Mouse (Mus musculus): ENCODE measurements around the gene Hist1h2bp. TPM values are rescaled to one million over a fixed set of nuclear protein-coding genes. Genes with fewer than 3 reads are reported as not detected.
"Not testable (repeated sequence)": the region's sequence is repeated elsewhere in the genome, so short reads cannot be mapped to it uniquely, and the experiment has no call there.

Hist1h2bp gene
- polyA plus RNA-seq, 1 experiment from 2014 or later: 2.3 TPM

DNA sequence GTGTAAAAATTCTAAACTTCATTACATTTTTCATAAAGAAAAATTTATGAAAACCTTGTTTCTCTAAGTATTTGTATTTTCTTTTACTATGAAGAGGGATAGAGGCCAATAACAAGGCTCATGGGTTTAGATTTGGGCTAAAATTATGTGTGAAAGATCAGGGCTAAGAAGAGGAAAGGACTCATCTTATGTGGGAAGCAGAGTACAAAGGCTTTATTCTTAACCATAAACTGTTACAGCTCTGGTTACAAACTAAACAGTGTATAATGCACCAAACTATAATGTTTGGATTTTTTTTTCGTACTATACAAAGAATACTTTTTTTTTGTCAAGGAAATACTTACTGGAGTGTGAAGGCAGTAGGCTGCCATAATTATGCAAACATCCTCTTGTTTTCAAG lies 31.6 kb upstream of the Hist1h2bp start:
- H3K9ac ChIP-seq: no peak overlapping the region
- peaks cover 22% of the 10 kb centered on the region for H3K4me1 ChIP-seq
- 60% methylated on average over 1 of the region's 1 CpGs for WGBS
- H3K4me3 ChIP-seq: no peak overlapping the region
- H3K4me2 ChIP-seq: peak overlapping the region; percentile 45
- H3K9me3 ChIP-seq (replicated peaks): no peaks in the 10 kb centered on the region
- no peak overlapping the region for H3K27ac ChIP-seq
- ATAC-seq: no peak
- H3K36me3 ChIP-seq (ENCODE audit: poor library complexity, severe bottlenecking): no peaks in the 10 kb centered on the region
- H3K27me3 ChIP-seq: no peaks in the 10 kb centered on the region

DNA sequence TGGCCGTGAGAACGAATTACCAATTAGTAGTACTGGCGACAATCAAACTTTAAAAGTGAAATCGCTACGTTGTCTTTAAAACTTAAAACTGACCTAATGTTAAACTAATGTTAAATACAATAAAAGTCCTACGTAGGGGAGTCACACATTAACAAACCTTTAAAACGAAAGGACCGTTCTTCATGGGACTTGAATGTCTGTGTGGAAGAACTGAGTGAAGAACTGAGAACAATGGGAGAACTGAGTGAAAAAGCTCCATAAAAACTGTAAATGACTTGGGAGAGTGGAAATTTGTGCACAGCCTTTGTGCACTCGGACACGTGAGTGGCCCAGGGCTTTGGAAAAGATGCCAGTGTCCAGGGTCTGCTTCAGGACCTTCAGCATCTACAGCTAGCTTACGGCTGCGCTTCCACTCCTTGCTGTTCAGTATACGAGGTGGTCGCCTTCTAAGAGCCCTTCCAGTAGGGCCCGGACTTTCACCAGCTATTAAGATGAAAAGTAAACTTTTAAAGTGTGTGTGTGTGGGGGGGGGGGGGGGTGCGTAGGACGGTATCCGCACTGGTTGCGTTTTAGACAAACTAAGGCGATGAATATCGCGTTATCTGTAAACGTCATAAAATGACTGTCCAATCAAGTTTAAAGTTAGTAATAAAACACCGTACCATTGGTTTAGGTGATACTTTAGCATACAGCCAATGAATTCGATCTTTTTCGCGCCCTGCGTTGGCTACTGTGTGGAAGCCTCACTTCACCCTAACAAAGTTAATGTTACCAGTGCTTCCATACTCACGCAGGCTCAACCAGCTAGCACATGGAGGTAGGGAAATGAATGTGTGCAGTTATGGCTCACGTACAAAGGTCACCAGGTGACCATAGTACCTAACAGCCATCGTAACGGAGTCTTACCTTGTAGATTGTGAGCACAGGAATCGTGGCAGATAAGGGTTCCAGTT lies 8.2 kb upstream of the Hist1h2bp start:
- Histone ChIP-seq H3K4me3 (peak overlapping the region; percentile 53), H3K4me2 (peak overlapping the region; percentile 91), H3K27me3 (no peaks in the 10 kb centered on the region), H3K27ac (peak overlapping the region; percentile 97), H3K4me1 (peaks cover 40% of the 10 kb centered on the region), H3K9ac (peak overlapping the region; percentile 92), H3K36me3 (ENCODE audit: poor library complexity, severe bottlenecking) (no peaks in the 10 kb centered on the region), H3K9me3 (replicated peaks) (no peaks in the 10 kb centered on the region)
- whole genome bisulfite sequencing: 2% methylated on average over 33 of the region's 33 CpGs
- peak; percentile 92 for ATAC-seq

DNA sequence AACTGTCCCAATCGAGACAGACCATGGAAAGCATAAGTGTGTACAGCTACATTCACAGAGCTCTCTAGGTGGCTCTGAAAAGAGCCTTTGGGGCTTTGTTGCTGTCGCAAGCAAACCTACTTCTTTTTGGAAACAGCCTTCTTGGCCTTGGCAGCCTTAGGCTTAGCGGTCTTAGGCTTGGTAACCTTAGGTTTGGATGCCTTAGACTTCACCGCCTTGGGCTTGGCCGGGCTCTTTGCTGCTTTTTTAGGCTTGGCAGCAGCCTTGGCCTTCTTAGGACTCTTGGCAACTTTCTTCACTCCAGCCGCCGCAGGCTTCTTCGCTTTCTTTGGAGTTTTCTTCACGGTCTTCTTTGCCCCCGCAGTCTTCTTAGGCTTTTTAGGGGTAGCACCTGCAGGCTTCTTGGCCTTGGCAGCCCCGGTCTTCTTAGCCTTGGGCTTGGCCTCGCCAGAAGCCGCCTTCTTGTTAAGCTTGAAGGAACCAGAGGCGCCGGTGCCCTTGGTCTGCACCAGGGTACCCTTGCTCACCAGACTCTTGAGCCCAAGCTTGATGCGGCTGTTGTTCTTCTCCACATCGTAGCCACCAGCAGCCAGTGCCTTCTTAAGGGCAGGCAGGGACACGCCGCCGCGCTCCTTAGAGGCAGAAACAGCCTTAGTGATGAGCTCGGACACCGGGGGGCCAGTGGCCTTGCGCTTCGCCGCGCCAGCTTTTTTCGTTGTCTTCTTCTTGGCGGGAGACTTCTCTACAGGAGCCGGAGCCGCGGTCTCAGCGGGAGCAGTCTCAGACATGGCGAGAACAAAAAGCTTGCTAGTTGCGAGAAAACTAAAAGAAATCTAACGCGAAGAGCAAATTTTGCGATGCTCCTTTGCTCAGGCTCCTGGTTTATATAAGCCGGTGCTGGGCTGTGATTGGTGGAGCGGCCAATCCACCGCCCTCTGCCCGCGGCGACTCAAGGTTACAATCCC lies 7.2 kb upstream of the Hist1h2bp start, which contains the start of gene Hist1h1b:
TSS of gene Hist1h1b (minus strand) at position 859 of the 965 bp plus-strand sequence.
- Histone ChIP-seq H3K9me3 (replicated peaks) (no peaks in the 10 kb centered on the region), H3K9ac (peak within 1 kb of the TSS; percentile 92), H3K4me3 (peak within 1 kb of the TSS; percentile 53), H3K36me3 (ENCODE audit: poor library complexity, severe bottlenecking) (no peaks in the 10 kb centered on the region), H3K4me1 (peaks cover 45% of the 10 kb centered on the region), H3K27ac (peak within 1 kb of the TSS; percentile 97), H3K4me2 (peak within 1 kb of the TSS; percentile 91), H3K27me3 (no peaks in the 10 kb centered on the region)
- peak; percentile 21; the same call in 1 of the 2 replicates for ATAC-seq
- WGBS: under 1% methylated on average over 44 of the region's 44 CpGs

DNA sequence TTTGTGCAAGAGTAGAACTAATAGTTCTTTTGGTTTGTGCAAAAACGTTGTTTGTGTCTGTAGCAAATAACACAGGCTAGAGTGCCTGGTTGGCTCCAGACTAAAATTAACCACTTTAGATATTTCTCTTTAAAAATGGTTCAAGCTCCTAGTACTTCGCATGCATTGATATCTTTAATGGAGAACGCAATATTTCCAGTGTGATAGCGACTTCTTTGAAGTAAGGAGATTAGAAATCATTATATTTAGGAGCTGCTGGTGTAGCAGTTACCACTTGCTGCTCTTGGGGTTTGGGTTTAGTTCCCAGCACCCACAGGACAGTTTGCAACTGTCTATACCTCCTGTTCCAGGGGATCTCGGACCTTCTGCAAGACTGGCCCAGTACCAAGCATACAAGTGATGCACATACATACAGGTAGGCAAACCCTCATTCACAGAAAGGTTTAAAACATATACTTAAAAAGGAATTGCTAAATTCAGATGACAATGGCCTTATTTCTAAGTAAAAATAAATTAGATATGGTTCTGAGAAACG lies 6.2 kb upstream of the Hist1h2bp start:
- no peak for ATAC-seq
- Histone ChIP-seq H3K27ac (peak overlapping the region; percentile 97), H3K4me2 (peak overlapping the region; percentile 91), H3K9ac (peak overlapping the region; percentile 92; the same call in 1 of the 2 replicates), H3K9me3 (replicated peaks) (no peaks in the 10 kb centered on the region), H3K27me3 (no peaks in the 10 kb centered on the region), H3K4me3 (peak overlapping the region; percentile 53), H3K36me3 (ENCODE audit: poor library complexity, severe bottlenecking) (no peaks in the 10 kb centered on the region), H3K4me1 (peaks cover 52% of the 10 kb centered on the region)
- WGBS: 51% methylated on average over 6 of the region's 6 CpGs

DNA sequence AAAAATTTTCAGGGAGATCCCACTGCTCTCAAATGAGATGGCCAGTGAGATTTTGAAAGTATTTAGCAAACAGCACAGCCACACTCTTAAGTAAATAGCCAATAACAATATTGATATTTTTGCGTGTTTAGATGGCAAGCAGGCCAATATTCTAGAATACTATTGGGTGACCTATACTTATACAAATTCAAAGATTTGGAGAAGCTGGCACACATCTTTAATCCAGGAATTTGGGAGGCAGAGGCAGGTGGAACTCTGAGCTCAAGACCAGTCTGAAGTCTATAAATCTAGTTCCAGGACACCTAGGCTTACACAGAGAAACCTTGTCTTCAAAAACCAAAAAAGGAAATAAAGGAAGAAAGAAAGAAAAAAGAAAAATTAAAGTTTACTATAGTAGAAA lies 5.6 kb upstream of the Hist1h2bp start:
- Histone ChIP-seq H3K4me2 (no peak overlapping the region), H3K27ac (no peak overlapping the region), H3K4me3 (no peak overlapping the region), H3K27me3 (no peaks in the 10 kb centered on the region), H3K9ac (no peak overlapping the region), H3K4me1 (peaks cover 57% of the 10 kb centered on the region), H3K9me3 (replicated peaks) (no peaks in the 10 kb centered on the region), H3K36me3 (ENCODE audit: poor library complexity, severe bottlenecking) (no peaks in the 10 kb centered on the region)
- no peak for ATAC-seq
- 93% methylated on average over 1 of the region's 1 CpGs for WGBS

DNA sequence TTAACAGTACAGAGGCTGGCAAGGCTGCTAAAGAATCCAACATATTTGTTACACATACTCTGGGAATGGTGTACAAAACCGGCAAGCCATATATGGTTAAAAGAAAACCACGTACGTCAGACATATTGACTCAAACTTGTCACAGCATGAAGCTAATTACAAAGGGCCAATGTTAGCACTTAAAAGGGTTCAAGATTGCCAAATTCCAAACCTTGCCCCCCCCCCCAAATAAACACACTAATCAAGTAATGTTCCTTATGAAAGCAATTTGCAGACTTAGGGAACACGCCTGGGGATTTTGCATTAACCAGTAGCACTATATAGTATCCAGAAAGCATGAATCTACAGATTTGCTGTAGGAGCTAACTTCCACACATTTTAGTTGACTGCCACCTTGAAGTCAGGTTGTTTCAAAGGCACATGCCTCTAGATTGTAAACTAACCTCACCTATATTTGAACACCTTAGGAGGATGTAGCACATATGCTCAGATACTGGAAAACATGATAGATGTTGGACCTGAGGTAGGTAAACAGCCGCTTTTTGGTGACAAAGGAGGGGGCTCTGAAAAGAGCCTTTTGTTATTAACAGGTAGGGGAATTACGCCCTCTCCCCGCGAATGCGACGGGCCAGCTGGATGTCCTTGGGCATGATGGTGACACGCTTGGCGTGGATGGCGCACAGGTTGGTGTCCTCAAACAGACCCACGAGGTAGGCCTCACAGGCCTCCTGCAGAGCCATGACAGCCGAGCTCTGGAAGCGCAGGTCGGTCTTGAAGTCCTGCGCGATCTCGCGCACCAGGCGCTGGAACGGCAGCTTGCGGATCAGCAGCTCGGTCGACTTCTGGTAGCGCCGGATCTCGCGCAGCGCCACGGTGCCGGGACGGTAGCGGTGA lies 4.7 kb upstream of the Hist1h2bp start:
- peak overlapping the region; percentile 46 for H3K4me3 ChIP-seq
- not testable (repeated sequence) for H3K36me3 ChIP-seq (ENCODE audit: poor library complexity, severe bottlenecking); ATAC-seq; H3K9me3 ChIP-seq (replicated peaks); H3K27me3 ChIP-seq
- H3K4me1 ChIP-seq: peaks cover 57% of the 10 kb centered on the region
- WGBS: under 1% methylated on average over 21 of the region's 35 CpGs
- H3K27ac ChIP-seq: peak overlapping the region; percentile 93
- H3K9ac ChIP-seq: peak overlapping the region; percentile 79
- peak overlapping the region; percentile 76 for H3K4me2 ChIP-seq

DNA sequence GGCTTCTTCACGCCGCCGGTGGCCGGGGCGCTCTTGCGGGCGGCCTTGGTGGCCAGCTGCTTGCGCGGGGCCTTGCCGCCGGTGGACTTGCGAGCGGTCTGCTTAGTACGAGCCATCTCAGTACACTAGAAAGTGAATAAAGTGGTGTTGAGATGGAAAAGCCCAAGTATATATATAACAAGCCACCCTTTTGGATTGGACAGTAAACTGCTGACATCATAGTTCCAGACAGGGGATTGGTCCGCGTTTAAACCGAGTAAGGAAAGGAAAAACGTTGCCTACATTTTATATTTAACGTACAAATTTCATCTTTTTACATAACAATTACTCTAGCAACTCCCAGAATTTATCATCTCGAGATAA lies 4.0 kb upstream of the Hist1h2bp start, which contains the start of gene Hist1h3i:
TSS of gene Hist1h3i (minus strand) at position 116 of the 363 bp plus-strand sequence.
- peak within 1 kb of the TSS; percentile 46 for H3K4me3 ChIP-seq
- no peaks in the 10 kb centered on the region for H3K9me3 ChIP-seq (replicated peaks)
- peak within 1 kb of the TSS; percentile 76 for H3K4me2 ChIP-seq
- H3K27ac ChIP-seq: peak within 1 kb of the TSS; percentile 93
- H3K36me3 ChIP-seq (ENCODE audit: poor library complexity, severe bottlenecking): no peaks in the 10 kb centered on the region
- H3K4me1 ChIP-seq: peaks cover 58% of the 10 kb centered on the region
- peak within 1 kb of the TSS; percentile 79 for H3K9ac ChIP-seq
- ATAC-seq: peak; percentile 84
- no peaks in the 10 kb centered on the region for H3K27me3 ChIP-seq
- WGBS: 1% methylated on average over 19 of the region's 20 CpGs

DNA sequence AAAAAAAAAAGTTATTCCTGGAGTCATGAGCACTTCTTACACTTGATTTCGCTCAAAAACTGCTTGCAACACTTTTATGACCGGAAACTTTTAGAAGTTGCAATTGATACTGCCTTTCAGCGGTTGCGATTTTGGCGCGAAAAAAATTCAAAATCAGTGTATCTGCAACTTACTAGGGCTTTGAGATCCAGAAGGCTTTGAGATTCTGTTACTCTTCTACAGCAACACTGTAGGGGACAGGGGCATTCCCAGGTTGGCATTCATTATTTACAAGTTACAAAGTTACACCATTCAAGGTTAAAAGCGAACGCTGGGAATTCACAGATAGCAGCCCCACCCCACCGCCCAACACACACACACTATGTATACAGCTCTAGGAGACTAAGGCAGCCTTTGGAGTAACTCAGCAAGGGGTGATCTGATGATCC lies 3.5 kb upstream of the Hist1h2bp start:
- no peaks in the 10 kb centered on the region for H3K9me3 ChIP-seq (replicated peaks)
- H3K4me3 ChIP-seq: peak overlapping the region; percentile 46
- no peaks in the 10 kb centered on the region for H3K27me3 ChIP-seq
- peak overlapping the region; percentile 53 for H3K9ac ChIP-seq
- H3K36me3 ChIP-seq (ENCODE audit: poor library complexity, severe bottlenecking): no peaks in the 10 kb centered on the region
- peak overlapping the region; percentile 83 for H3K27ac ChIP-seq
- no peak for ATAC-seq
- WGBS: 3% methylated on average over 9 of the region's 9 CpGs
- peak overlapping the region; percentile 76 for H3K4me2 ChIP-seq
- H3K4me1 ChIP-seq: peaks cover 58% of the 10 kb centered on the region

DNA sequence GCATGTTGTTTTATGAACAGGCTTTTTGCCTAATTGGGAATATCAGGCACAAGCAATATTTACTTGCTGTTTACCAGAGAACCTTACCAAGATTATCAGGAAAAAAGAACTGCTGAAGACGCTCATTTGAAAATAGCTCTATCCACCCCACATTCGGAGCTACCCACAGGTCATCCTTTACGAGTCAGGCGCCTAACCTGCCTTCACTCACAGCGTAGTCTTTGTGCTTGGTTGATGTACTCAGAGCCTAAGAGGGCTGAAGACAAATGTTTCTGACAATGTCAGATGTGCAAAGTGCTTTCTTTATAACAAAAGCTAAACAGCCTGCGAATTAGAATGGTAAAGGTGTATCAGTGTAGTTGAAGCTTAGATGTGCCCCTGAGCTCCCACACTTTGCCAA lies 3.0 kb upstream of the Hist1h2bp start:
- peaks cover 59% of the 10 kb centered on the region for H3K4me1 ChIP-seq
- peak overlapping the region; percentile 83 for H3K27ac ChIP-seq
- ATAC-seq: no peak
- H3K4me3 ChIP-seq: 0 out of 2 replicates have a peak overlapping the region, but pooled peaks have one; percentile 46
- H3K9ac ChIP-seq: peak overlapping the region; percentile 53
- H3K4me2 ChIP-seq: peak overlapping the region; percentile 76
- no peaks in the 10 kb centered on the region for H3K9me3 ChIP-seq (replicated peaks)
- no peaks in the 10 kb centered on the region for H3K27me3 ChIP-seq
- H3K36me3 ChIP-seq (ENCODE audit: poor library complexity, severe bottlenecking): no peaks in the 10 kb centered on the region
- 17% methylated on average over 6 of the region's 6 CpGs for whole genome bisulfite sequencing

DNA sequence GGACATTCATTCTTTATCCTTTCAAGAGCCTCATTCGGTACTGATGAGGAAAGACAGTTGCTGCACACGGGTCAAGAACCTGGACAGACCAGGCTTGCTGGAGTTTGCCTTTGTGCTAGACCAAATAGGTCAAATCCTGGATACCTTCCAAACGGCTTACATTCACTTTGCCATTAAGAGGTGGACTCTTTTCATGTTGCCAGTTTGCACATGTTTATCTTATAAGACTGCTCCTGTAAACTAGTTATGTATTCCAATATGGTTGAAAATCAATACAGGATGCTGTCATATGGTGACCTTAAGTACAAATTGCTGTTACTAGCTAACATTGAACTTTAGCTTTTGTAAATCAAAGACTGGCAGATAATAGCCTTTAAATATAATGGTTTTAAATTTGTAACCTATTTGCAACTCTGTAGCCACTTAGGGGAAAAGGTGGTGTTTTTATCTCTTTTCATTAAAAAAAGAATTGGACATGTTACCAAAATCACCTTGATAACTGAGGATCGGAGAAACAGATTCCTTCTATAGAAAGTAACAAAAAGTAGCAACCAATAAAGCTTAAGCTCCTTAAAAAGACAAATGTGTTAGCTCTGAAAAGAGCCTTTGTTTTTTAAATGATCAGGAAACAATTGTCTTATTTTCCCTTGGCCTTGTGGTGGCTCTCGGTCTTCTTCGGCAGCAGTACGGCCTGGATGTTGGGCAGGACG lies 917 bp upstream of the Hist1h2bp start:
- no peaks in the 10 kb centered on the region for H3K27me3 ChIP-seq
- 3% methylated on average over 8 of the region's 8 CpGs for whole genome bisulfite sequencing
- no peaks in the 10 kb centered on the region for H3K9me3 ChIP-seq (replicated peaks)
- peak overlapping the region; percentile 90 for H3K27ac ChIP-seq
- H3K4me3 ChIP-seq: peak overlapping the region; percentile 39
- H3K4me1 ChIP-seq: peaks cover 51% of the 10 kb centered on the region
- peak overlapping the region; percentile 69 for H3K9ac ChIP-seq
- ATAC-seq: no peak
- no peaks in the 10 kb centered on the region for H3K36me3 ChIP-seq (ENCODE audit: poor library complexity, severe bottlenecking)
- H3K4me2 ChIP-seq: peak overlapping the region; percentile 62
